Mouse (Mus musculus) embryonic facial prominence, embryonic 10.5 days (tissue): ENCODE results near the gene Tcaf3. TPM values are rescaled to one million over a fixed set of nuclear protein-coding genes. Genes with fewer than 3 reads are reported as not detected.

Experiments used
- DNase-seq: peaks from one replicate; pipeline ENCODE4 v3.0.0-alpha.2; 2017; ENCODE audit warnings: low spot score
- H3K27ac ChIP-seq: fragments of 300-500 bp; sonication (generic); replicated peaks from 2 replicates; pipeline ENCODE4 v1.5.1; 2016; ENCODE audit warnings: mild to moderate bottlenecking
- H3K27me3 ChIP-seq: fragments of 300-500 bp; sonication (generic); replicated peaks from 2 replicates; pipeline ENCODE4 v1.6.1; 2016; ENCODE audit warnings: low read depth, mild to moderate bottlenecking; ENCODE audit not compliant: poor library complexity, severe bottlenecking
- H3K36me3 ChIP-seq: fragments of 300-500 bp; sonication (generic); replicated peaks from 2 replicates; pipeline ENCODE4 v1.6.1; 2016; ENCODE audit warnings: mild to moderate bottlenecking, moderate library complexity
- H3K4me1 ChIP-seq: fragments of 300-500 bp; sonication (generic); 2 replicates; pipeline ENCODE4 v1.6.1; 2016
- H3K4me3 ChIP-seq: fragments of 300-500 bp; sonication (generic); 2 replicates; pipeline ENCODE4 v1.5.1; 2016; ENCODE audit warnings: mild to moderate bottlenecking, moderate library complexity
- H3K9me3 ChIP-seq: fragments of 300-500 bp; sonication (generic); 2 replicates; pipeline ENCODE4 v1.6.1; 2016; ENCODE audit warnings: mild to moderate bottlenecking
- WGBS: fragments of 180-500 bp; shearing (Covaris S2); methylation state at CpG from one replicate; pipeline ENCODE4 v1.1.7; 2016; 5-methylcytosine and 5-hydroxymethylcytosine counted together
- polyA plus RNA-seq: library from polyadenylated mRNA; unstranded; fragments of >200 nt; fragmentation: Nextera tagmentation; extraction: Ambion mirVana; gene quantifications from 2 replicates; pipeline ENCODE4 v1.2.1, GENCODE M21; 2016

The Tcaf3 gene
- polyA plus RNA-seq, 1 experiment from 2014 or later = not detected

- H3K9me3 ChIP-seq = no peaks in the 10 kb centered on the region
- no peaks in the 10 kb centered on the region for H3K36me3 ChIP-seq
- no peak overlapping the region for H3K4me3 ChIP-seq
- DNase-seq = no peak
- 93% methylated on average over 2 of the region's 2 CpGs for whole genome bisulfite sequencing
- no peaks in the 10 kb centered on the region for H3K27me3 ChIP-seq
- H3K27ac ChIP-seq = no peak overlapping the region
- H3K4me1 ChIP-seq = no peaks in the 10 kb centered on the region
Measured at GRCm38 (mm10) chr6:42577433-42577832, 20.1 kb downstream of the Tcaf3 start.

GRCm38 (mm10) chr6:42568205-42568604 lies 29.3 kb downstream of the Tcaf3 start:
- WGBS = 64% methylated on average over 2 of the region's 2 CpGs
- Histone ChIP-seq H3K4me3 (no peak overlapping the region), H3K9me3 (no peaks in the 10 kb centered on the region), H3K4me1 (no peaks in the 10 kb centered on the region), H3K27me3 (no peaks in the 10 kb centered on the region), H3K36me3 (no peaks in the 10 kb centered on the region), H3K27ac (no peak overlapping the region)
- DNase-seq = no peak

- no peaks in the 10 kb centered on the region for H3K36me3 ChIP-seq
- H3K4me1 ChIP-seq = no peaks in the 10 kb centered on the region
- DNase-seq = no peak
- H3K4me3 ChIP-seq = no peak overlapping the region
- no peaks in the 10 kb centered on the region for H3K27me3 ChIP-seq
- no peak overlapping the region for H3K27ac ChIP-seq
- WGBS = 83% methylated on average over 2 of the region's 2 CpGs
- H3K9me3 ChIP-seq = no peaks in the 10 kb centered on the region
Measured at GRCm38 (mm10) chr6:42566076-42566598, 31.4 kb downstream of the Tcaf3 start.

GRCm38 (mm10) chr6:42562280-42562679 lies 35.2 kb downstream of the Tcaf3 start:
- no peaks in the 10 kb centered on the region for H3K4me1 ChIP-seq
- H3K36me3 ChIP-seq = no peaks in the 10 kb centered on the region
- H3K9me3 ChIP-seq = no peaks in the 10 kb centered on the region
- no peak for DNase-seq
- 72% methylated on average over 2 of the region's 2 CpGs for WGBS
- H3K27ac ChIP-seq = no peak overlapping the region
- no peaks in the 10 kb centered on the region for H3K27me3 ChIP-seq
- no peak overlapping the region for H3K4me3 ChIP-seq

GRCm38 (mm10) chr6:42560885-42561284 lies 36.6 kb downstream of the Tcaf3 start:
- Histone ChIP-seq H3K27ac (no peak overlapping the region), H3K4me1 (no peaks in the 10 kb centered on the region), H3K27me3 (no peaks in the 10 kb centered on the region), H3K9me3 (no peaks in the 10 kb centered on the region), H3K4me3 (no peak overlapping the region), H3K36me3 (no peaks in the 10 kb centered on the region)
- WGBS = 84% methylated on average over 5 of the region's 5 CpGs
- DNase-seq = no peak

- WGBS = 94% methylated on average over 14 of the region's 14 CpGs
- H3K4me3 ChIP-seq = no peak overlapping the region
- H3K27ac ChIP-seq = no peak overlapping the region
- no peaks in the 10 kb centered on the region for H3K4me1 ChIP-seq
- DNase-seq = no peak
- no peaks in the 10 kb centered on the region for H3K27me3 ChIP-seq
- H3K36me3 ChIP-seq = no peaks in the 10 kb centered on the region
- no peaks in the 10 kb centered on the region for H3K9me3 ChIP-seq
Measured at GRCm38 (mm10) chr6:42558641-42559040, 38.9 kb downstream of the Tcaf3 start.

GRCm38 (mm10) chr6:42547461-42547860 lies 50.0 kb downstream of the Tcaf3 start, which contains the start of gene Olfr455:
Olfr455 (minus strand) TSS chr6:42547587.
- Histone ChIP-seq H3K9me3 (no peaks in the 10 kb centered on the region), H3K27ac (no peak within 1 kb of the TSS), H3K4me3 (no peak within 1 kb of the TSS), H3K27me3 (no peaks in the 10 kb centered on the region), H3K4me1 (no peaks in the 10 kb centered on the region), H3K36me3 (no peaks in the 10 kb centered on the region)
- no peak for DNase-seq
- 85% methylated on average over 4 of the region's 4 CpGs for WGBS

GRCm38 (mm10) chr6:42546180-42546579 lies 51.3 kb downstream of the Tcaf3 start:
- DNase-seq = no peak
- Histone ChIP-seq H3K27me3 (no peaks in the 10 kb centered on the region), H3K27ac (no peak overlapping the region), H3K4me3 (no peak overlapping the region), H3K9me3 (no peaks in the 10 kb centered on the region), H3K4me1 (no peaks in the 10 kb centered on the region), H3K36me3 (no peaks in the 10 kb centered on the region)
- WGBS = 88% methylated on average over 2 of the region's 2 CpGs

- H3K27me3 ChIP-seq = no peaks in the 10 kb centered on the region
- H3K27ac ChIP-seq = no peak overlapping the region
- H3K36me3 ChIP-seq = no peaks in the 10 kb centered on the region
- H3K4me3 ChIP-seq = no peak overlapping the region
- WGBS = 70% methylated on average over 2 of the region's 2 CpGs
- peaks cover 6% of the 10 kb centered on the region for H3K4me1 ChIP-seq
- no peaks in the 10 kb centered on the region for H3K9me3 ChIP-seq
- DNase-seq = no peak
Measured at GRCm38 (mm10) chr6:42545451-42545885, 52.0 kb downstream of the Tcaf3 start.

- Histone ChIP-seq H3K9me3 (no peaks in the 10 kb centered on the region), H3K27me3 (no peaks in the 10 kb centered on the region), H3K27ac (no peak overlapping the region), H3K36me3 (no peaks in the 10 kb centered on the region), H3K4me3 (no peak overlapping the region), H3K4me1 (peaks cover 6% of the 10 kb centered on the region)
- DNase-seq = no peak
- WGBS = 67% methylated on average over 1 of the region's 1 CpGs
Measured at GRCm38 (mm10) chr6:42544846-42545245, 52.6 kb downstream of the Tcaf3 start.

GRCm38 (mm10) chr6:42542036-42543031 lies 55.2 kb downstream of the Tcaf3 start:
- Histone ChIP-seq H3K27me3 (no peaks in the 10 kb centered on the region), H3K27ac (no peak overlapping the region), H3K9me3 (no peaks in the 10 kb centered on the region), H3K4me1 (peaks cover 6% of the 10 kb centered on the region), H3K36me3 (no peaks in the 10 kb centered on the region), H3K4me3 (no peak overlapping the region)
- 69% methylated on average over 4 of the region's 4 CpGs for WGBS
- DNase-seq = no peak

- no peak for DNase-seq
- Histone ChIP-seq H3K4me3 (no peak overlapping the region), H3K36me3 (no peaks in the 10 kb centered on the region), H3K9me3 (no peaks in the 10 kb centered on the region), H3K27me3 (no peaks in the 10 kb centered on the region), H3K27ac (no peak overlapping the region), H3K4me1 (peaks cover 6% of the 10 kb centered on the region)
- WGBS = 68% methylated on average over 1 of the region's 1 CpGs
Measured at GRCm38 (mm10) chr6:42540681-42541080, 56.8 kb downstream of the Tcaf3 start.

GRCm38 (mm10) chr6:42539711-42540110 lies 57.8 kb downstream of the Tcaf3 start:
- Histone ChIP-seq H3K9me3 (no peaks in the 10 kb centered on the region), H3K27me3 (no peaks in the 10 kb centered on the region), H3K4me3 (no peak overlapping the region), H3K36me3 (no peaks in the 10 kb centered on the region), H3K4me1 (peaks cover 6% of the 10 kb centered on the region), H3K27ac (no peak overlapping the region)
- 87% methylated on average over 1 of the region's 1 CpGs for WGBS
- DNase-seq = no peak
